Mouse (Mus musculus) midbrain, embryonic 13.5 days (tissue): ENCODE measurements around the gene Ttc33. TPM values are rescaled to one million over a fixed set of nuclear protein-coding genes. Genes with fewer than 3 reads are reported as not detected.

Experiments
- ATAC-seq: fragments of 200-750 bp; cut with Nextera tagmentation; 2 replicates; pipeline ENCODE4 v1.8.0; 2017; ENCODE audit warnings: mild to moderate bottlenecking, moderate TSS enrichment, moderate library complexity
- H3K27ac ChIP-seq: fragments of 300-500 bp; sonication (generic); 2 replicates; pipeline ENCODE4 v1.5.1; 2015; ENCODE audit warnings: inconsistent platforms, mild to moderate bottlenecking, moderate library complexity
- H3K27me3 ChIP-seq: fragments of 300-500 bp; sonication (generic); 2 replicates; pipeline ENCODE4 v1.6.1; 2015; ENCODE audit warnings: mild to moderate bottlenecking, inconsistent platforms
- H3K36me3 ChIP-seq: fragments of 300-500 bp; sonication (generic); 2 replicates; pipeline ENCODE4 v1.6.1; 2015; ENCODE audit warnings: mild to moderate bottlenecking, inconsistent platforms
- H3K4me1 ChIP-seq: fragments of 300-500 bp; sonication (generic); replicated peaks from 2 replicates; pipeline ENCODE4 v1.6.1; 2015; ENCODE audit warnings: inconsistent platforms
- H3K4me2 ChIP-seq: fragments of 300-500 bp; sonication (generic); replicated peaks from 2 replicates; pipeline ENCODE4 v1.6.1; 2015; ENCODE audit warnings: moderate library complexity, mild to moderate bottlenecking, inconsistent platforms
- H3K4me3 ChIP-seq: fragments of 300-500 bp; sonication (generic); replicated peaks from 2 replicates; pipeline ENCODE4 v1.5.1; 2015; ENCODE audit warnings: mild to moderate bottlenecking, inconsistent platforms
- H3K9ac ChIP-seq: fragments of 300-500 bp; sonication (generic); replicated peaks from 2 replicates; pipeline ENCODE4 v1.6.1; 2015; ENCODE audit warnings: mild to moderate bottlenecking, inconsistent platforms
- H3K9me3 ChIP-seq: fragments of 300-500 bp; sonication (generic); 2 replicates; pipeline ENCODE4 v1.6.1; 2016; ENCODE audit warnings: mild to moderate bottlenecking, inconsistent platforms
- WGBS: fragments of 180-500 bp; shearing (Covaris S2); methylation state at CpG from one replicate; pipeline ENCODE4 v1.1.7; 2015; 5-methylcytosine and 5-hydroxymethylcytosine counted together
- polyA plus RNA-seq: library from polyadenylated mRNA; unstranded; fragments of >200 nt; fragmentation: Nextera tagmentation; extraction: Ambion mirVana; gene quantifications from 2 replicates; pipeline ENCODE4 v1.2.1, GENCODE M21; 2015

The Ttc33 gene
- polyA plus RNA-seq, 1 experiment from 2014 or later: 59.7 TPM

- WGBS: 88% methylated on average over 4 of the region's 4 CpGs
Measured at GRCm38 (mm10) chr15:5149187-5149586, 36.1 kb upstream of the Ttc33 start.

GRCm38 (mm10) chr15:5152171-5152570, 33.2 kb upstream of the Ttc33 start:
- Histone ChIP-seq H3K4me1 (peaks cover 10% of the 10 kb centered on the region), H3K27ac (no peak overlapping the region), H3K4me3 (no peak overlapping the region), H3K36me3 (no peaks in the 10 kb centered on the region), H3K4me2 (no peak overlapping the region), H3K27me3 (no peaks in the 10 kb centered on the region), H3K9ac (no peak overlapping the region), H3K9me3 (no peaks in the 10 kb centered on the region)
- no peak for ATAC-seq
- WGBS: 95% methylated on average over 6 of the region's 6 CpGs

More at GRCm38 (mm10) chr15:5149187-5149586, 36.1 kb upstream of the Ttc33 start:
- Histone ChIP-seq H3K4me2 (no peak overlapping the region), H3K36me3 (no peaks in the 10 kb centered on the region), H3K4me3 (no peak overlapping the region), H3K27me3 (no peaks in the 10 kb centered on the region), H3K4me1 (peaks cover 14% of the 10 kb centered on the region), H3K9ac (no peak overlapping the region), H3K9me3 (no peaks in the 10 kb centered on the region), H3K27ac (no peak overlapping the region)
- no peak for ATAC-seq

- H3K4me3 ChIP-seq: no peak overlapping the region
- no peak for ATAC-seq
- WGBS: 88% methylated on average over 9 of the region's 9 CpGs
- no peaks in the 10 kb centered on the region for H3K36me3 ChIP-seq
- peaks cover 10% of the 10 kb centered on the region for H3K4me1 ChIP-seq
- no peaks in the 10 kb centered on the region for H3K9me3 ChIP-seq
- H3K9ac ChIP-seq: no peak overlapping the region
- H3K27me3 ChIP-seq: no peaks in the 10 kb centered on the region
- H3K27ac ChIP-seq: no peak overlapping the region
- H3K4me2 ChIP-seq: no peak overlapping the region
Measured at GRCm38 (mm10) chr15:5154621-5155020, 30.7 kb upstream of the Ttc33 start.

- Histone ChIP-seq H3K27ac (no peak overlapping the region), H3K36me3 (no peaks in the 10 kb centered on the region), H3K27me3 (no peaks in the 10 kb centered on the region), H3K9me3 (no peaks in the 10 kb centered on the region), H3K4me3 (no peak overlapping the region), H3K4me2 (no peak overlapping the region), H3K4me1 (peaks cover 10% of the 10 kb centered on the region), H3K9ac (no peak overlapping the region)
- no peak for ATAC-seq
- WGBS: 66% methylated on average over 5 of the region's 5 CpGs
Measured at GRCm38 (mm10) chr15:5155093-5155492, 30.2 kb upstream of the Ttc33 start.

GRCm38 (mm10) chr15:5156355-5156754, 29.0 kb upstream of the Ttc33 start:
- no peak overlapping the region for H3K9ac ChIP-seq
- H3K27me3 ChIP-seq: no peaks in the 10 kb centered on the region
- ATAC-seq: no peak
- H3K4me3 ChIP-seq: no peak overlapping the region
- WGBS: 87% methylated on average over 4 of the region's 4 CpGs
- H3K4me1 ChIP-seq: peaks cover 10% of the 10 kb centered on the region
- H3K27ac ChIP-seq: no peak overlapping the region
- peaks cover 6% of the 10 kb centered on the region; the same call in 1 of the 2 replicates for H3K36me3 ChIP-seq
- H3K4me2 ChIP-seq: no peak overlapping the region
- H3K9me3 ChIP-seq: no peaks in the 10 kb centered on the region

- peaks cover 10% of the 10 kb centered on the region for H3K4me1 ChIP-seq
- ATAC-seq: no peak
Measured at GRCm38 (mm10) chr15:5157386-5157785, 27.9 kb upstream of the Ttc33 start.

GRCm38 (mm10) chr15:5158827-5159226, 26.5 kb upstream of the Ttc33 start:
- ATAC-seq: no peak
- no peak overlapping the region for H3K4me2 ChIP-seq
- H3K27ac ChIP-seq: no peak overlapping the region
- WGBS: 86% methylated on average over 6 of the region's 6 CpGs
- H3K9me3 ChIP-seq: no peaks in the 10 kb centered on the region
- H3K27me3 ChIP-seq: no peaks in the 10 kb centered on the region
- no peak overlapping the region for H3K4me3 ChIP-seq
- H3K4me1 ChIP-seq: peaks cover 10% of the 10 kb centered on the region
- H3K36me3 ChIP-seq: peaks cover 25% of the 10 kb centered on the region
- no peak overlapping the region for H3K9ac ChIP-seq

More at GRCm38 (mm10) chr15:5157386-5157785, 27.9 kb upstream of the Ttc33 start:
- Histone ChIP-seq H3K27me3 (no peaks in the 10 kb centered on the region), H3K4me2 (no peak overlapping the region), H3K27ac (no peak overlapping the region), H3K9me3 (no peaks in the 10 kb centered on the region), H3K36me3 (peaks cover 12% of the 10 kb centered on the region), H3K9ac (no peak overlapping the region), H3K4me3 (no peak overlapping the region)
- 81% methylated on average over 1 of the region's 1 CpGs for WGBS

- no peak for ATAC-seq
- H3K27me3 ChIP-seq: no peaks in the 10 kb centered on the region
- no peak overlapping the region for H3K9ac ChIP-seq
- no peak overlapping the region for H3K4me2 ChIP-seq
- H3K36me3 ChIP-seq: peaks cover 56% of the 10 kb centered on the region
- H3K9me3 ChIP-seq: no peaks in the 10 kb centered on the region
- H3K4me3 ChIP-seq: no peak overlapping the region
- H3K4me1 ChIP-seq: no peaks in the 10 kb centered on the region
- no peak overlapping the region for H3K27ac ChIP-seq
- WGBS: 89% methylated on average over 12 of the region's 12 CpGs
Measured at GRCm38 (mm10) chr15:5165121-5165773, 20.1 kb upstream of the Ttc33 start.

GRCm38 (mm10) chr15:5173217-5173820, 12.0 kb upstream of the Ttc33 start:
- H3K36me3 ChIP-seq: peaks cover 64% of the 10 kb centered on the region

GRCm38 (mm10) chr15:5184668-5185330, 526 bp upstream of the Ttc33 start:
- Histone ChIP-seq H3K27me3 (no peaks in the 10 kb centered on the region), H3K9ac (peak overlapping the region; percentile 81), H3K4me1 (peaks cover 22% of the 10 kb centered on the region), H3K9me3 (no peaks in the 10 kb centered on the region), H3K36me3 (no peaks in the 10 kb centered on the region), H3K27ac (peak overlapping the region; percentile 85), H3K4me3 (peak overlapping the region; percentile 89), H3K4me2 (peak overlapping the region; percentile 73)
- WGBS: 48% methylated on average over 10 of the region's 11 CpGs
- ATAC-seq: peak; percentile 71

More at GRCm38 (mm10) chr15:5173217-5173820, 12.0 kb upstream of the Ttc33 start:
- Histone ChIP-seq H3K4me1 (no peaks in the 10 kb centered on the region), H3K4me2 (no peak overlapping the region), H3K9ac (no peak overlapping the region), H3K27me3 (no peaks in the 10 kb centered on the region), H3K4me3 (no peak overlapping the region), H3K9me3 (no peaks in the 10 kb centered on the region), H3K27ac (no peak overlapping the region)
- ATAC-seq: no peak
- 92% methylated on average over 12 of the region's 12 CpGs for WGBS

- Histone ChIP-seq H3K4me1 (peaks cover 22% of the 10 kb centered on the region), H3K4me2 (peak overlapping the region; percentile 73), H3K9me3 (no peaks in the 10 kb centered on the region), H3K36me3 (peaks cover 7% of the 10 kb centered on the region), H3K4me3 (peak overlapping the region; percentile 89), H3K27me3 (no peaks in the 10 kb centered on the region), H3K9ac (peak overlapping the region; percentile 81), H3K27ac (peak overlapping the region; percentile 85)
- peak; percentile 3 for ATAC-seq
- 40% methylated on average over 10 of the region's 10 CpGs for WGBS
Measured at GRCm38 (mm10) chr15:5186293-5186675, 959 bp downstream of the Ttc33 start.

- H3K36me3 ChIP-seq: peaks cover 12% of the 10 kb centered on the region
- H3K4me3 ChIP-seq: no peak overlapping the region
- H3K27ac ChIP-seq: no peak overlapping the region
- ATAC-seq: no peak
- H3K9me3 ChIP-seq: no peaks in the 10 kb centered on the region
- no peak overlapping the region for H3K4me2 ChIP-seq
- H3K4me1 ChIP-seq: peaks cover 22% of the 10 kb centered on the region
- H3K9ac ChIP-seq: no peak overlapping the region
- H3K27me3 ChIP-seq: no peaks in the 10 kb centered on the region
- 59% methylated on average over 4 of the region's 4 CpGs for WGBS
Measured at GRCm38 (mm10) chr15:5187116-5187515, 1.8 kb downstream of the Ttc33 start.
